Mouse (Mus musculus) olfactory bulb, adult 2 months (tissue): ENCODE results near the gene Map3k4.

ENCODE experiments used
- CTCF ChIP-seq: fragments of 200-500 bp; IDR thresholded peaks from 2 replicates; pipeline ENCODE4 v1.5.1; 2012; ENCODE audit warnings: low read depth, mild to moderate bottlenecking, low read length, moderate library complexity; ENCODE audit not compliant: insufficient read depth
- POLR2A ChIP-seq: fragments of 200-500 bp; IDR thresholded peaks from 2 replicates; pipeline ENCODE4 v1.6.1; 2012; ENCODE audit warnings: mild to moderate bottlenecking, low read depth, low read length, moderate library complexity; ENCODE audit not compliant: insufficient read depth

GRCm38 (mm10) chr17:12232724-12233123 lies 85.9 kb downstream of the Map3k4 start:
- TF ChIP-seq POLR2A (no peak), CTCF (no peak)
